Mouse (Mus musculus) kidney, adult 2 months (tissue): Measurements from ENCODE around the gene Kcnmb2. TPM values are rescaled to one million over a fixed set of nuclear protein-coding genes. Genes with fewer than 3 reads are reported as not detected.

ENCODE experiments used
- DNase-seq: peaks from one replicate; pipeline ENCODE4 v3.0.0; 2021
- H3K27ac ChIP-seq: fragments of 200-500 bp; 2 replicates; pipeline ENCODE4 v1.5.1; 2012; ENCODE audit warnings: low read depth, low read length, control low read depth, inconsistent platforms; ENCODE audit not compliant: insufficient read depth
- H3K27me3 ChIP-seq: fragments of 200-500 bp; replicated peaks from 2 replicates; pipeline ENCODE4 v1.6.1; 2012; ENCODE audit warnings: mild to moderate bottlenecking, moderate library complexity, low read length, inconsistent platforms; ENCODE audit not compliant: control insufficient read depth, insufficient read depth
- H3K36me3 ChIP-seq: fragments of 200-500 bp; 2 replicates; pipeline ENCODE4 v1.6.1; 2012; ENCODE audit warnings: mild to moderate bottlenecking, moderate library complexity, low read length, inconsistent platforms; ENCODE audit not compliant: control insufficient read depth, insufficient read depth
- H3K4me1 ChIP-seq: fragments of 200-500 bp; 2 replicates; pipeline ENCODE4 v1.6.1; 2011; ENCODE audit warnings: low read length; ENCODE audit not compliant: control insufficient read depth, insufficient read depth
- H3K4me3 ChIP-seq: fragments of 200-500 bp; 2 replicates; pipeline ENCODE4 v1.5.1; 2011; ENCODE audit warnings: mild to moderate bottlenecking, low read depth, low read length, control low read depth; ENCODE audit not compliant: insufficient read depth
- CTCF ChIP-seq: fragments of 200-500 bp; conservative IDR thresholded peaks from 2 replicates; pipeline ENCODE4 v1.5.1; 2011; ENCODE audit warnings: low read depth, mild to moderate bottlenecking, control low read depth, low read length, moderate library complexity, mixed read lengths; ENCODE audit not compliant: insufficient read depth, insufficient read length
- POLR2A ChIP-seq: fragments of 200-500 bp; IDR thresholded peaks from one replicate; pipeline ENCODE4 v1.6.1; 2011; ENCODE audit warnings: low read depth, low read length, control low read depth
- WGBS: fragments of 180-500 bp; shearing (Covaris S2); methylation state at CpG from one replicate; pipeline ENCODE4 v1.1.7; 2018; 5-methylcytosine and 5-hydroxymethylcytosine counted together
- polyA plus RNA-seq: library from polyadenylated mRNA; depleted of rRNA; stranded (reverse); fragments of >200 nt; gene quantifications from 2 replicates; pipeline ENCODE4 v1.2.3, GENCODE M21; 2012; rRNA removed

Kcnmb2 gene
- polyA plus RNA-seq, result 0.05 and 0.23 TPM in 2 replicates

- no peaks in the 10 kb centered on the region for H3K27me3 ChIP-seq
- H3K4me3 ChIP-seq, result no peak within 1 kb of the TSS
- no peaks in the 10 kb centered on the region for H3K36me3 ChIP-seq
- 10% methylated on average over 22 of the region's 22 CpGs for WGBS
- TF ChIP-seq POLR2A (no peak), CTCF (no peak)
- DNase-seq, result no peak
- no peak within 1 kb of the TSS for H3K27ac ChIP-seq
- no peaks in the 10 kb centered on the region; the same call in 1 of the 2 replicates for H3K4me1 ChIP-seq
These were observed at the start of gene Kcnmb2 for GRCm38 (mm10) chr3:31902504-31903330. Kcnmb2 (plus strand) TSS chr3:31902507.

- TF ChIP-seq POLR2A (no peak), CTCF (no peak)
- Histone ChIP-seq H3K4me3 (no peak overlapping the region), H3K27ac (no peak overlapping the region), H3K36me3 (no peaks in the 10 kb centered on the region), H3K27me3 (no peaks in the 10 kb centered on the region), H3K4me1 (no peaks in the 10 kb centered on the region)
- no peak for DNase-seq
- WGBS, result 49% methylated on average over 5 of the region's 5 CpGs
These were observed 38.8 kb upstream of the Kcnmb2 start for GRCm38 (mm10) chr3:31863522-31863921.

- Histone ChIP-seq H3K4me1 (no peaks in the 10 kb centered on the region), H3K27me3 (no peaks in the 10 kb centered on the region), H3K36me3 (no peaks in the 10 kb centered on the region), H3K27ac (no peak overlapping the region), H3K4me3 (no peak overlapping the region)
- WGBS, result 77% methylated on average over 3 of the region's 3 CpGs
- DNase-seq, result no peak
- TF ChIP-seq POLR2A, result no peak
- TF ChIP-seq CTCF, result no peak
These were observed 38.2 kb upstream of the Kcnmb2 start for GRCm38 (mm10) chr3:31864070-31864469.

GRCm38 (mm10) chr3:31871461-31871860, 30.8 kb upstream of the Kcnmb2 start:
- H3K4me1 ChIP-seq, result no peaks in the 10 kb centered on the region
- no peak for DNase-seq
- H3K36me3 ChIP-seq, result no peaks in the 10 kb centered on the region
- 67% methylated on average over 3 of the region's 3 CpGs for WGBS
- H3K27ac ChIP-seq, result no peak overlapping the region
- H3K27me3 ChIP-seq, result no peaks in the 10 kb centered on the region; the same call in 1 of the 2 replicates
- H3K4me3 ChIP-seq, result no peak overlapping the region
- TF ChIP-seq CTCF (no peak), POLR2A (no peak)

- TF ChIP-seq POLR2A (no peak), CTCF (no peak)
- Histone ChIP-seq H3K4me1 (no peaks in the 10 kb centered on the region), H3K36me3 (no peaks in the 10 kb centered on the region), H3K27ac (no peak overlapping the region), H3K27me3 (no peaks in the 10 kb centered on the region), H3K4me3 (no peak overlapping the region)
- DNase-seq, result no peak
- 43% methylated on average over 12 of the region's 12 CpGs for WGBS
These were observed 19.6 kb upstream of the Kcnmb2 start for GRCm38 (mm10) chr3:31882621-31883131.

GRCm38 (mm10) chr3:31892653-31893052, 9.7 kb upstream of the Kcnmb2 start:
- Histone ChIP-seq H3K4me3 (no peak overlapping the region), H3K36me3 (no peaks in the 10 kb centered on the region), H3K27ac (no peak overlapping the region), H3K27me3 (no peaks in the 10 kb centered on the region), H3K4me1 (no peaks in the 10 kb centered on the region)
- 47% methylated on average over 2 of the region's 2 CpGs for WGBS
- no peak for DNase-seq
- TF ChIP-seq CTCF, result no peak
- TF ChIP-seq POLR2A, result no peak

- Histone ChIP-seq H3K27ac (no peak overlapping the region), H3K4me1 (no peaks in the 10 kb centered on the region; the same call in 1 of the 2 replicates), H3K4me3 (no peak overlapping the region), H3K27me3 (no peaks in the 10 kb centered on the region), H3K36me3 (no peaks in the 10 kb centered on the region)
- 13% methylated on average over 9 of the region's 9 CpGs for WGBS
- no peak for TF ChIP-seq POLR2A
- no peak for TF ChIP-seq CTCF
- DNase-seq, result no peak
These were observed 1.2 kb downstream of the Kcnmb2 start for GRCm38 (mm10) chr3:31903506-31903905.
